Mouse (Mus musculus) forebrain, embryonic 12.5 days (tissue): Measurements from ENCODE around the gene Ace3. TPM values are rescaled to one million over a fixed set of nuclear protein-coding genes. Genes with fewer than 3 reads are reported as not detected.

Experiments
- ATAC-seq: fragments of 200-750 bp; cut with Nextera tagmentation; 2 replicates; pipeline ENCODE4 v1.8.0; 2017; ENCODE audit warnings: moderate TSS enrichment; ENCODE audit not compliant: low FRiP score
- H3K27ac ChIP-seq: fragments of 300-500 bp; sonication (generic); 2 replicates; pipeline ENCODE4 v1.5.1; 2016; ENCODE audit warnings: mild to moderate bottlenecking
- H3K27me3 ChIP-seq: fragments of 300-500 bp; sonication (generic); 2 replicates; pipeline ENCODE4 v1.6.1; 2016; ENCODE audit warnings: mild to moderate bottlenecking
- H3K36me3 ChIP-seq: fragments of 300-500 bp; sonication (generic); replicated peaks from 2 replicates; pipeline ENCODE4 v1.6.1; 2016; ENCODE audit warnings: mild to moderate bottlenecking
- H3K4me1 ChIP-seq: fragments of 300-500 bp; sonication (generic); 2 replicates; pipeline ENCODE4 v1.6.1; 2016
- H3K4me2 ChIP-seq: fragments of 300-500 bp; sonication (generic); 2 replicates; pipeline ENCODE4 v1.6.1; 2016; ENCODE audit warnings: mild to moderate bottlenecking, moderate library complexity
- H3K4me3 ChIP-seq: fragments of 300-500 bp; sonication (generic); replicated peaks from 2 replicates; pipeline ENCODE4 v1.5.1; 2016; ENCODE audit warnings: mild to moderate bottlenecking
- H3K9ac ChIP-seq: fragments of 300-500 bp; sonication (generic); 2 replicates; pipeline ENCODE4 v1.6.1; 2016; ENCODE audit warnings: mild to moderate bottlenecking
- H3K9me3 ChIP-seq: fragments of 300-500 bp; sonication (generic); 2 replicates; pipeline ENCODE4 v1.6.1; 2016
- WGBS: fragments of 180-500 bp; shearing (Covaris S2); methylation state at CpG from one replicate; pipeline ENCODE4 v1.1.7; 2016; 5-methylcytosine and 5-hydroxymethylcytosine counted together
- polyA plus RNA-seq: library from polyadenylated mRNA; unstranded; fragments of >200 nt; fragmentation: Nextera tagmentation; extraction: Ambion mirVana; gene quantifications from 2 replicates; pipeline ENCODE4 v1.2.1, GENCODE M21; 2016

The Ace3 gene
- polyA plus RNA-seq, 1 experiment from 2014 or later = not detected

- WGBS = 84% methylated on average over 6 of the region's 6 CpGs
- H3K4me1 ChIP-seq = no peaks in the 10 kb centered on the region
- no peaks in the 10 kb centered on the region for H3K9me3 ChIP-seq
- ATAC-seq = no peak
- H3K4me2 ChIP-seq = no peak overlapping the region
- no peaks in the 10 kb centered on the region for H3K27me3 ChIP-seq
- H3K4me3 ChIP-seq = no peak overlapping the region
- no peak overlapping the region for H3K9ac ChIP-seq
- H3K27ac ChIP-seq = no peak overlapping the region
- no peaks in the 10 kb centered on the region for H3K36me3 ChIP-seq
Measured at GRCm38 (mm10) chr11:105989446-105989845, 5.0 kb upstream of the Ace3 start.

GRCm38 (mm10) chr11:105990231-105990630, 4.2 kb upstream of the Ace3 start:
- Histone ChIP-seq H3K4me1 (no peaks in the 10 kb centered on the region), H3K4me2 (no peak overlapping the region), H3K36me3 (no peaks in the 10 kb centered on the region), H3K27me3 (no peaks in the 10 kb centered on the region), H3K4me3 (no peak overlapping the region), H3K9me3 (no peaks in the 10 kb centered on the region), H3K27ac (no peak overlapping the region), H3K9ac (no peak overlapping the region)
- ATAC-seq = no peak
- WGBS = 72% methylated on average over 2 of the region's 2 CpGs

- 93% methylated on average over 6 of the region's 6 CpGs for WGBS
- Histone ChIP-seq H3K36me3 (no peaks in the 10 kb centered on the region), H3K4me3 (no peak overlapping the region), H3K27me3 (no peaks in the 10 kb centered on the region), H3K4me2 (no peak overlapping the region), H3K9me3 (no peaks in the 10 kb centered on the region), H3K27ac (no peak overlapping the region), H3K4me1 (no peaks in the 10 kb centered on the region), H3K9ac (no peak overlapping the region)
- ATAC-seq = no peak
Measured at GRCm38 (mm10) chr11:106000062-106000461, 5.6 kb downstream of the Ace3 start.

- H3K27ac ChIP-seq = no peak overlapping the region
- no peak overlapping the region for H3K4me2 ChIP-seq
- no peak overlapping the region for H3K9ac ChIP-seq
- WGBS = 44% methylated on average over 4 of the region's 4 CpGs
- no peak for ATAC-seq
- H3K9me3 ChIP-seq = no peaks in the 10 kb centered on the region
- H3K4me1 ChIP-seq = 0 out of 2 replicates have a peak, but pooled peaks cover 4% of the 10 kb centered on the region
- H3K27me3 ChIP-seq = no peaks in the 10 kb centered on the region
- no peak overlapping the region for H3K4me3 ChIP-seq
- no peaks in the 10 kb centered on the region for H3K36me3 ChIP-seq
Measured at GRCm38 (mm10) chr11:106001718-106002117, 7.2 kb downstream of the Ace3 start.

- no peaks in the 10 kb centered on the region for H3K9me3 ChIP-seq
- peaks cover 9% of the 10 kb centered on the region; the same call in 1 of the 2 replicates for H3K4me1 ChIP-seq
- no peak overlapping the region for H3K4me3 ChIP-seq
- H3K4me2 ChIP-seq = no peak overlapping the region
- ATAC-seq = no peak
- H3K27me3 ChIP-seq = peaks cover 21% of the 10 kb centered on the region
- no peak overlapping the region for H3K27ac ChIP-seq
- 92% methylated on average over 1 of the region's 1 CpGs for WGBS
- no peaks in the 10 kb centered on the region for H3K36me3 ChIP-seq
- H3K9ac ChIP-seq = no peak overlapping the region
Measured at GRCm38 (mm10) chr11:106004576-106004975, 10.1 kb downstream of the Ace3 start.

GRCm38 (mm10) chr11:106005970-106006369, 11.5 kb downstream of the Ace3 start:
- ATAC-seq = no peak
- WGBS = 51% methylated on average over 5 of the region's 5 CpGs

GRCm38 (mm10) chr11:106007821-106008220, 13.3 kb downstream of the Ace3 start, which contains the start of gene Kcnh6:
Gene Kcnh6, plus strand, starts transcription at chr11:106008124.
- Histone ChIP-seq H3K9ac (no peak within 1 kb of the TSS), H3K27ac (no peak within 1 kb of the TSS), H3K4me2 (peak within 1 kb of the TSS; percentile 43), H3K36me3 (no peaks in the 10 kb centered on the region), H3K9me3 (no peaks in the 10 kb centered on the region), H3K4me1 (peaks cover 12% of the 10 kb centered on the region; the same call in 1 of the 2 replicates), H3K4me3 (no peak within 1 kb of the TSS), H3K27me3 (peaks cover 25% of the 10 kb centered on the region)
- ATAC-seq = no peak
- under 1% methylated on average over 25 of the region's 25 CpGs for WGBS

More at GRCm38 (mm10) chr11:106005970-106006369, 11.5 kb downstream of the Ace3 start:
- no peak overlapping the region for H3K9ac ChIP-seq
- peaks cover 9% of the 10 kb centered on the region; the same call in 1 of the 2 replicates for H3K4me1 ChIP-seq
- H3K36me3 ChIP-seq = no peaks in the 10 kb centered on the region
- H3K4me3 ChIP-seq = no peak overlapping the region
- peaks cover 25% of the 10 kb centered on the region for H3K27me3 ChIP-seq
- H3K4me2 ChIP-seq = no peak overlapping the region
- H3K9me3 ChIP-seq = no peaks in the 10 kb centered on the region
- H3K27ac ChIP-seq = no peak overlapping the region

GRCm38 (mm10) chr11:106012711-106013110, 18.2 kb downstream of the Ace3 start:
- ATAC-seq = no peak
- Histone ChIP-seq H3K4me1 (peaks cover 13% of the 10 kb centered on the region; the same call in 1 of the 2 replicates), H3K27me3 (peaks cover 19% of the 10 kb centered on the region), H3K4me2 (no peak overlapping the region), H3K9ac (no peak overlapping the region), H3K36me3 (no peaks in the 10 kb centered on the region), H3K27ac (no peak overlapping the region), H3K4me3 (no peak overlapping the region), H3K9me3 (no peaks in the 10 kb centered on the region)
- WGBS = 46% methylated on average over 7 of the region's 7 CpGs

GRCm38 (mm10) chr11:106013556-106014225, 19.2 kb downstream of the Ace3 start:
- ATAC-seq = no peak
- Histone ChIP-seq H3K4me1 (0 out of 2 replicates have a peak, but pooled peaks cover 8% of the 10 kb centered on the region), H3K4me3 (no peak overlapping the region), H3K4me2 (no peak overlapping the region), H3K9ac (no peak overlapping the region), H3K27me3 (peaks cover 11% of the 10 kb centered on the region), H3K27ac (no peak overlapping the region), H3K36me3 (no peaks in the 10 kb centered on the region), H3K9me3 (no peaks in the 10 kb centered on the region)
- 60% methylated on average over 11 of the region's 11 CpGs for WGBS

- WGBS = 77% methylated on average over 5 of the region's 5 CpGs
- ATAC-seq = no peak
- no peak overlapping the region for H3K4me3 ChIP-seq
- peaks cover 22% of the 10 kb centered on the region for H3K27me3 ChIP-seq
- H3K9me3 ChIP-seq = no peaks in the 10 kb centered on the region
- H3K36me3 ChIP-seq = no peaks in the 10 kb centered on the region
- H3K9ac ChIP-seq = no peak overlapping the region
- no peak overlapping the region for H3K4me2 ChIP-seq
- no peak overlapping the region for H3K27ac ChIP-seq
- peaks cover 18% of the 10 kb centered on the region for H3K4me1 ChIP-seq
Measured at GRCm38 (mm10) chr11:106016440-106016839, 22.0 kb downstream of the Ace3 start.

GRCm38 (mm10) chr11:106020051-106020763, 25.7 kb downstream of the Ace3 start:
- peak overlapping the region; percentile 87 for H3K4me2 ChIP-seq
- peaks cover 11% of the 10 kb centered on the region for H3K4me1 ChIP-seq
- no peak overlapping the region for H3K27ac ChIP-seq
- H3K36me3 ChIP-seq = no peaks in the 10 kb centered on the region
- H3K9ac ChIP-seq = peak overlapping the region; percentile 55
- H3K27me3 ChIP-seq = peaks cover 29% of the 10 kb centered on the region
- H3K4me3 ChIP-seq = peak overlapping the region; percentile 45
- no peaks in the 10 kb centered on the region for H3K9me3 ChIP-seq
- peak; percentile 64 for ATAC-seq
- WGBS = under 1% methylated on average over 50 of the region's 50 CpGs

- H3K4me2 ChIP-seq = no peak overlapping the region
- no peak overlapping the region for H3K4me3 ChIP-seq
- no peaks in the 10 kb centered on the region for H3K4me1 ChIP-seq
- no peaks in the 10 kb centered on the region for H3K9me3 ChIP-seq
- no peaks in the 10 kb centered on the region; the same call in 1 of the 2 replicates for H3K36me3 ChIP-seq
- H3K27me3 ChIP-seq = peaks cover 14% of the 10 kb centered on the region
- ATAC-seq = no peak
- H3K9ac ChIP-seq = no peak overlapping the region
- 85% methylated on average over 3 of the region's 3 CpGs for WGBS
- H3K27ac ChIP-seq = no peak overlapping the region
Measured at GRCm38 (mm10) chr11:106025774-106026173, 31.3 kb downstream of the Ace3 start.
